Mouse (Mus musculus) activated CD4-positive, CD25-positive, alpha-beta regulatory T cell, adult 4 months (primary cell): ENCODE measurements around the gene Baiap2l1. TPM values are rescaled to one million over a fixed set of nuclear protein-coding genes. Genes with fewer than 3 reads are reported as not detected.
A peak's percentile ranks its signal among the peaks of the same experiment; 100 is the strongest.
"Not testable (repeated sequence)": the region's sequence is repeated elsewhere in the genome, so short reads cannot be mapped to it uniquely, and the experiment has no call there.

Experiments
- ATAC-seq: one replicate; pipeline ENCODE4 v1.8.0; 2017
- polyA plus RNA-seq, 2 experiments: library from polyadenylated mRNA; unstranded; fragments of 100-300 nt; shearing (Covaris generic); gene quantifications; one replicate each; pipeline ENCODE4 v1.2.1; 2017

Gene Baiap2l1
- polyA plus RNA-seq, 2 experiments from 2014 or later: 0.70 to 0.87 TPM

DNA sequence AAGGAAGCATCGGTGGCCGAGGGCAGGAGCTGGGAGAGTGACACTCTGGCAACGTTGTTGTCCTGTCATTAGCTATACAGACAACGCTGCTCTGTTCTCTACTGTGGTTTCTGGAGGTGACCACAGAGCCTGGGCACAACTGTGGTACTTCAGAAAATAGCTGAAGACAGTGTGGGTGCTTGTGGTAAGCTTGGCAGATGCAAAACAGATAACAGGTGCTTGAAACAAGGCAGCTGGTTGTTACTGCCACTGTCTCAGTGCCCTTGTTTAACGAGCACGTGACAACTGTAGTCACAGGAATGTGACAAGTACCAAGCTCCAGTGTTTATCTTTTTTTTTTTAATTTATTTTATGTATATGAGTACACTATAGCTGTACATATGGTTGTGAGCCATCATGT, 13.3 kb downstream of the Baiap2l1 start:
- no peak for ATAC-seq

DNA sequence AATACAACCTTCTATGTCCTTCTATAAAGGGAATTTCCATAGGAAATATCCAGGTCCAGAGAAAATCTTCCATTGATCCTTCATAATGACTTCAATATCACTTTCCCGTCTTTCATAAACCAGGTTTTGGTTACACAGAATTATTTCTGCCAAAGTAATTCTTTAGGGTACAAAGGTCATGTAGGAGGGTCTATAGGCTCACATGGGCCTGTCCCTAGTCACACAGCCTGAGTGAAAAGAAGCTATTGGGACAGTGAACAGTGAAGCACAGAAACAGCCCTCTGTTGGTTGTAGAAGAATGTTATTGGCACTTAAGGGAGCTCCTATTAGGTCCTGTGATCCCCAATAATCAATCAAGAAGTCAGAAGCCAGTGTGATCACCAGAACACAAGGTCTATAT, 16.8 kb downstream of the Baiap2l1 start:
- ATAC-seq: no peak

GRCm38 (mm10) chr5:144338787-144339186, 19.1 kb downstream of the Baiap2l1 start:
- no peak for ATAC-seq

DNA sequence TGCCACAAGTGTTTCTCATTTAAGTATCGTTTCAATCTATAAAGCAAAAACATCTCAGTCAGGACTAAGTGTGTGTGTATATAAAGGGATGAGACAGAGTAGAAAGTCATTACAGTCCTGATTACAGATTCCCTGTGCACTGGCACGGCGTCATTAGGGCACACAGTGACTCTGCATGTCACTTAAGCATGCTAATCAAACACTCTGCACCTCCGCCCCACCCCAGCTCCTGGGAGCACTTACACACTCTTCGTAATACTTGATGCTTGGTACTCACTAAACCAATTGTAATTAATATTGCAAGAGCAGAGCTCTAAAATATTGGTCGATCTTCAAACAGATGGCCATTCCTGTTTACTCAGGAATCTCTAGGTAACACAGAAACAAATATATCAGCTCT, 22.6 kb downstream of the Baiap2l1 start:
- not testable (repeated sequence) for ATAC-seq

- ATAC-seq: no peak
These were observed 23.9 kb downstream of the Baiap2l1 start for GRCm38 (mm10) chr5:144334010-144334409.

DNA sequence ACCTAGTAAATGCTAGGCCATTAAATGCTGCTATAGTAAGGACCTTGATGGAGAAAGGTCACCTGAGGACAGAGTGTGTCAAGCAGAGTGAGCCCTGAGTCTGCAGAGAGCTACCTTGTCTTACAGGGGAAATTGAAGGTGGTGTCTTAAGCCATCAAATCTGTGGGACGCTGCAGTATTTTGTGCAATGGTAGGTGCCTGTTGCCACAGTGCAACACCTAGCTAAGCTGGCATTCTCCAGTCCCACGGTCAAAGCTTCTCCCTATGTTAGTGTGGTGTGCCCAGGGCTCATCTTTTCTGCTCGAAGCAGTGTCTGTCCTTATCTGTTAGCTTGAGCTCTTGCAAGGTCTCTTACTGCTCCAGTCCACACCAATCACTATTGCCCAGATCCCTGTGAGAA, 35.2 kb downstream of the Baiap2l1 start:
- no peak for ATAC-seq

- ATAC-seq: no peak
These were observed 36.2 kb downstream of the Baiap2l1 start for GRCm38 (mm10) chr5:144321681-144322080.

- ATAC-seq: no peak
These were observed 39.6 kb downstream of the Baiap2l1 start for GRCm38 (mm10) chr5:144318286-144318685.

GRCm38 (mm10) chr5:144317426-144317825, 40.5 kb downstream of the Baiap2l1 start:
- no peak for ATAC-seq

DNA sequence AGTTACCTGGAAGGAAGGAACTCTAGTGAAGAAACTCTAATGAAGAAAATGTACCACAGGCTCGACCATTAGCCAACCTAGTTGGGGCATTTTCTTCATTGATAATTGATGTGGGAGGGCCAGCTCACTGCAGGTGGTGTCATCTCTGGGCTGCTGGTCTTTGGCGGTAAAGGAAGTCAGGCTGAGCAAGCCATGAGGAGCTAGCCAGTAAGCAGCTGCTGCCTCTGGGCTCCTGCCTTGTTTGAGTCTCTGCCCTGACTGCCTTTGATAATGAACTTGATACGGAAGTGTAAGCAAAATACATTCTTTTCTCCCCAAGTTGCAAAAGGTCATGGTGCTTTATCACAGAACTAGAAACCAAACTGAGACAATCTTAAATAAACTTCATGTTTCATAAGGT, 41.5 kb downstream of the Baiap2l1 start:
- no peak for ATAC-seq

DNA sequence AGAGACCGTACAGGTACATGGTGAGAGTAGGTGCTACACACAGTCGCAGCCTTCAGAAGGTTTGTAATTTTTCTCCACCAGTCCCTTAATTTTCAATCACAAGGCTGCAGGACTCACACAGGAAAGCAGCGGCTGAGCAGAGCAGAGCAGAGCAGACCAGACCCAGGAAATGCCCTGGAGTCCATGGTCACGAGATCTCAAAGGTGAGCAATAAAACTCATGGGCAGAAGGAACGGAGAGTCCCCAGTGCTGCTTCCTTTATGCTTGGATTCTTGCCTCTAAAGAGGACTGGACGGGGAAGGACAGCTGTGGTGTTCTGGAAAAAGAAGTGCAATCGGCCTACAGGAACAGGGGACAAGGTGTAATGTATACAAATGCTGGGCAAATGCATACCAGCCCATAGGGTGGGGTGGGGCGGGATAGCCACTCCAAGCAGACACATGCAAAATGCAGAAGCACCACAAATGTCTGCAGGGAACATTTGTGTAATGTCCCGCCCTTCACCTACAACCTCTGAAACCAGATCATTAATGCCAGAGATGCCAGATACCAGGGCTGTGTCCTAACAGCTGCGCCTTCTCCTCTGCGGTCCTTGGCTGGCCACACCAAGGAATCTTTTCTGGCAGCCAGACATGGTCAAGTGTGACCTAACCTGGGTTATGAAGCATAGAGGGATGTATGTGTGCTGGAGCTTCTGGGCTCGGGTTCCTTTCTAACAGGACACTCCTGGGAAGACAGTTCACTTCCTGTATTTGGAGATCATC, 43.0 kb downstream of the Baiap2l1 start:
- ATAC-seq: no peak

- no peak for ATAC-seq
These were observed 44.6 kb downstream of the Baiap2l1 start for GRCm38 (mm10) chr5:144313335-144313734.

GRCm38 (mm10) chr5:144312183-144312582, 45.7 kb downstream of the Baiap2l1 start:
- no peak for ATAC-seq

DNA sequence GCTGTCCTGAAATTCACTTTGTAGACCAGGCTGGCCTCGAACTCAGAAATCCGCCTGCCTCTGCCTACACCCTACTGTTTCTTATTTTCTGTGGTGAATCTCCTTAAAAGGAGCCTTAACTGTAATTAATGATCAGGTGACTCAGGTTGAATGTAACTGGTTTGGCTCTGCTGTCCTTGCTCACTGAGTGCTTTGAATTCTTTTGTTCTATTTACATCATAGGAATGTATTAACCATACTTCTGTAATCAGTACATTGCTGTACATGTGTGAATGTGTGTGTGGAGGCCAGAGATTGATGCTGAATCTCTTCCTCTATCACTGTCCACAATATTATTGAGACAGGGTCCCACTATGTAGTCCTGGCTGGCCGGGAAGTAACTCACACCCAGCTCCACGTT, 49.0 kb downstream of the Baiap2l1 start:
- no peak for ATAC-seq

DNA sequence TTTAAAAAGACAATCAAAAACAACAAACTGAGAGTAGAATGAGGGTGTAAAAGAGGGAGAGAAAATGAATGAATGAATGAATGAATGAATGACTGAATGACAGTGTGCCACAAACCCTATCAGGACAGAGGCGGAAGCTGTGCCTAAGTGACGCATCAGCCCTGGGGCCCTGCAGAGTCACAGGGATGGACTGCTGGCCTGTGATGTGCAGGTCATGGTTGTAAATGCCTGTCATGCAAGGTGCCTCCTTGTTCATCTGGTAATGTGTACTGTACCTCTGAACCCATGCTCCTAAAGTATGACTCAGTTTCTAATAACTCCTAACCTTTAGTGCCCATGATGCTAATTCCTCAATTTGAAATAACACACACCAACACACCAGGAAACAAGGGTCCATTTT, 54.8 kb downstream of the Baiap2l1 start:
- ATAC-seq: no peak

GRCm38 (mm10) chr5:144296090-144296604, 61.8 kb downstream of the Baiap2l1 start:
- ATAC-seq: no peak

DNA sequence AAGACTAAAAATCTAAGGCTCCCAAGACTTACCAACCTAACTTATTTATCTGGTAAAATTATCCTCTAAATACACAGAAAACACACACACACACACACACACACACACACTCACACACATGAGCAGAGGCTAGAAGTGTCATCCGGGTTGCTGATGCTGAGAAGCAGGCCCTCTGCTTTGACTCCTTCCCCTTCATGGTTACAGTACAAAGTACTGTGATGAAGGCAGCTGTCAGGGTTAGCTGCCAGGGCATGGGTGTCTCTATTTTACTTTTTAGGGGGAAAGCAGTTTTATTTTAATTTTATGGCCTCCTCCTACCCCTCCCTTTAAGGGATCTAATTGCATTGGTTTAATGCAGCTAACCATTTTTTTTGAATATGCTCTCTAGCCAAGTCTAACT, 62.6 kb downstream of the Baiap2l1 start:
- no peak for ATAC-seq

- ATAC-seq: peak; percentile 61
These were observed 63.0 kb downstream of the Baiap2l1 start for GRCm38 (mm10) chr5:144294908-144295307.

DNA sequence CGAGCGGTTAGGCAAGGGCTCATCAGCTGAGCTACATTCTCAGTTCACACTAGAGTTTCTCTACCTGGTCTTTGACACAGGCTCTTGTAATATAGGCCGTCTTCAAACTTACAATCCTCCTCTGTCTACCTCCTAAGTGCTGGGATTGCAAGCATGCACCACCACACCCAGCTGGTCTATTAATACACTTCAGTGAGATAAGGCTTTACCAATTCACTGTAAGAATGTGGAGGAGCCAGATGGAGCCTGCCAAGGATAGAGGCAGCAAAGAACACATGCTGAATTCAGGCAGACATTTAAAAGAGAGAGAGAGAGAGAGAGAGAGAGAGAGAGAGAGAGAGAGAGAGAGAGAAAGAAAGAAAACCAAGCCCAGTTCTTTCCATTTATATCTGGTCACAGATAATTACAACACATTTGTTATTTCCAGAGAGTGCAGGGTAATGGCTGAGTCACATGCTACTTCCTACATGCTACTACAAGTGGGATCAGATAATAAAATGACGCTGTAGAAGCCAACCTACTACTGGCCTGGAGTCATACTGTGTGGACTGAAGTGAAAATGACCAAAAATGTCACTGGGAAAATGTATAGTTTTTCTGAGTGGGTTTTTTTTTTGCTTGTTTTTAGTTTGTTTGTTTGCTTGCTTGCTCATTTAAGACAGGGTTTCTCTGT, 68.0 kb downstream of the Baiap2l1 start:
- ATAC-seq: no peak

DNA sequence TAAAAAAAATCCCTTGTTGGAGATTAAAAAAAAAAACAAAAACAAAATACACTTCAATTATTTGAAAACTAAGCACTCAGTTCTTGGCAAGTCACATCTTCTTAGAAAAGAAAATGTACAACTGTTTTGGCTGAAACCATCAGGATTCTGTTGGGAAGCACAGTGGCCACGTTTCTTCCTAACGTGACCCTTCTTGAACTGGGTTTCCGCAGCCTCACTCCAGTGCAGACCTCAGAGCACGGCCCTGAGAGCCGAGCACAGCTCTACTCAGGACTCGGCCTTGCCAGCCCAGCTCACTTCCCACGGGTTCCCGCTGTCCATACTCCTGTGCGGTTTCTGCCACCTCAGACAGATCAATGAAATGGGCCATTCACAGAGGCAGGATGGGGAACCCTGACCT, 69.5 kb downstream of the Baiap2l1 start:
- ATAC-seq: no peak

- ATAC-seq: no peak
These were observed 70.6 kb downstream of the Baiap2l1 start for GRCm38 (mm10) chr5:144287267-144287820.

- ATAC-seq: no peak
These were observed 71.2 kb downstream of the Baiap2l1 start for GRCm38 (mm10) chr5:144286591-144287266.

DNA sequence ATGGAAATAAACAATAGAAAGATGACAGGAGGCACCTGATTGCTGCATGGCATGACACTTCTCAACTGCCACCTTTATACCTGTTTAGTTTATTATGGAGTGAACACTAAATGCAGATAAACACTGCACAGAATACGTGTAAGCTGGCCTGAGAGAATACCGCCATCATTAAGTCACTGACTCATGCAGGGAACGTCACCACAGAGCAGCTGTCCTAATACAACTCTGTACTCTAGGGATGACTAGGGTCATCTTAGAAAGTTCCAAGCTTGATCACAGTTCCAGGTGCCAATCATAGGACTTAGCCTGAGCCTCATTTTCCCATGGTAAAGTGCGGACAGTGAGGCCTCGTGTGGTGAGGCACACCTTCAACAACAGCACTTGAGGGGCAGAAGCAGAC, 73.3 kb downstream of the Baiap2l1 start:
- ATAC-seq: no peak
